In the genomic region with DNA sequence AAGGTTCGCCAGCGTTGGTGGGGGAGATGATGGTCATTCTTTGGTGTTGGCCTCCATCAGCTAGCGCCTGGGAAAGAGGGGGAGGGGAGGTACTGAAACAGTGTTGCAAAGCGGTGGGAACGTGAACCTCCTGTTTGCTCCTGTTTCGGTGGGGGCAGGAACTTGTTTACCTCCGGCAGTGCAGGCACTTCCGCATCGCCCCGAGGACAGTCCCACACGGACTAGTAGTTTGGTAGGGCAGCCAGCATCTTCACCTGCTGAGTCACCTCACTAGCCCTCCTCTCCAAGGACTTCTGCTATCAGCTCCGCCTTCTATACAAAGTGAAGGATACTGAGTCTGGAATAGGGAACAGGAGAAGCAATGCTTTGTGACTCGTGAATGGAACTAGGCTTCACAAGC, we compare ENCODE assay signal across 8 mouse cellular contexts. TPM values are rescaled to one million over a fixed set of nuclear protein-coding genes. Genes with fewer than 3 reads are reported as not detected.
A peak's percentile ranks its signal among the peaks of the same experiment; 100 is the strongest.
DNase-seq lines count a peak whose midpoint lies in the region; ATAC-seq lines count a peak whose summit lies in the region.

No protein-coding gene starts in this region.

- H3K9ac ChIP-seq in heart, embryonic 11.5 days (ENCODE audit: low read depth, low read length), result peak overlapping the region; percentile 23; the same call in 1 of the 2 replicates
- H3K9ac ChIP-seq in forebrain, embryonic 12.5 days, result 0 out of 2 replicates have a peak overlapping the region, but pooled peaks have one; percentile 33
- no peak overlapping the region for H3K9ac ChIP-seq in midbrain, embryonic 15.5 days

- no peaks in the 10 kb centered on the region for H3K36me3 ChIP-seq in heart, embryonic 11.5 days (ENCODE audit: control insufficient read depth, insufficient read depth, low read length)
- no peaks in the 10 kb centered on the region for H3K36me3 ChIP-seq in forebrain, embryonic 12.5 days (replicated peaks)
- H3K36me3 ChIP-seq in limb, embryonic 10.5 days, result no peaks in the 10 kb centered on the region
- no peaks in the 10 kb centered on the region for H3K36me3 ChIP-seq in midbrain, embryonic 15.5 days (replicated peaks)

- intact Hi-C loops in heart, postnatal 14 days (cut with DNase I), result no loop called here

- no peak overlapping the region for H3K27ac ChIP-seq in heart, embryonic 11.5 days (ENCODE audit: low read depth, low read length)
- H3K27ac ChIP-seq in forebrain, embryonic 12.5 days, result no peak overlapping the region
- no peak overlapping the region for H3K27ac ChIP-seq in limb, embryonic 10.5 days
- no peak overlapping the region for H3K27ac ChIP-seq in midbrain, embryonic 15.5 days

- peak overlapping the region; percentile 25 for H3K4me3 ChIP-seq in heart, embryonic 11.5 days (ENCODE audit: low read depth, low read length)
- peak overlapping the region; percentile 14 for H3K4me3 ChIP-seq in forebrain, embryonic 12.5 days (replicated peaks)
- H3K4me3 ChIP-seq in limb, embryonic 10.5 days, result peak overlapping the region; percentile 39
- H3K4me3 ChIP-seq in midbrain, embryonic 15.5 days, result 0 out of 2 replicates have a peak overlapping the region, but pooled peaks have one; percentile 5

- no peaks in the 10 kb centered on the region for H3K9me3 ChIP-seq in heart, embryonic 11.5 days (replicated peaks; ENCODE audit: control insufficient read depth, low read length)
- no peaks in the 10 kb centered on the region for H3K9me3 ChIP-seq in forebrain, embryonic 12.5 days
- no peaks in the 10 kb centered on the region for H3K9me3 ChIP-seq in limb, embryonic 10.5 days (replicated peaks)
- H3K9me3 ChIP-seq in midbrain, embryonic 15.5 days, result no peaks in the 10 kb centered on the region

- 2% methylated on average over 13 of the region's 13 CpGs for WGBS in heart, embryonic 11.5 days (ENCODE audit: insufficient replicate concordance)
- WGBS in forebrain, embryonic 12.5 days, result 4% methylated on average over 13 of the region's 13 CpGs
- WGBS in limb, embryonic 10.5 days, result 4% methylated on average over 13 of the region's 13 CpGs
- WGBS in midbrain, embryonic 15.5 days, result 3% methylated on average over 13 of the region's 13 CpGs

- no peaks in the 10 kb centered on the region for H3K4me1 ChIP-seq in heart, embryonic 11.5 days (ENCODE audit: control insufficient read depth, insufficient read depth, low read length)
- peaks cover 9% of the 10 kb centered on the region for H3K4me1 ChIP-seq in forebrain, embryonic 12.5 days
- peaks cover 8% of the 10 kb centered on the region for H3K4me1 ChIP-seq in limb, embryonic 10.5 days
- H3K4me1 ChIP-seq in midbrain, embryonic 15.5 days, result no peaks in the 10 kb centered on the region

- ATAC-seq in heart, embryonic 11.5 days (replicated peaks; ENCODE audit: insufficient number of reproducible peaks, low FRiP score, low TSS enrichment), result no peak; the same call in 1 of the 2 replicates
- ATAC-seq in forebrain, embryonic 12.5 days (ENCODE audit: low FRiP score), result no peak
- no peak for ATAC-seq in midbrain, embryonic 15.5 days (replicated peaks)

- no peak for DNase-seq in heart, postnatal 14 days
- DNase-seq in limb, embryonic 10.5 days (ENCODE audit: low spot score), result no peak
- DNase-seq in gastrocnemius, postnatal 10 days, result no peak
- no peak for DNase-seq in frontal cortex, postnatal 10 days (ENCODE audit: low spot score in 2 of 2)
- DNase-seq in spleen, postnatal 14 days (ENCODE audit: low spot score in 2 of 2), result no peak

- peaks cover 12% of the 10 kb centered on the region for H3K27me3 ChIP-seq in heart, embryonic 11.5 days (ENCODE audit: control insufficient read depth, insufficient read depth, low read length)
- H3K27me3 ChIP-seq in forebrain, embryonic 12.5 days, result peaks cover 41% of the 10 kb centered on the region
- H3K27me3 ChIP-seq in limb, embryonic 10.5 days (ENCODE audit: low read depth, poor library complexity, severe bottlenecking), result peaks cover 53% of the 10 kb centered on the region
- peaks cover 23% of the 10 kb centered on the region for H3K27me3 ChIP-seq in midbrain, embryonic 15.5 days (replicated peaks)

- peak overlapping the region; percentile 57 for H3K4me2 ChIP-seq in heart, embryonic 11.5 days
- peak overlapping the region; percentile 49 for H3K4me2 ChIP-seq in forebrain, embryonic 12.5 days
- H3K4me2 ChIP-seq in midbrain, embryonic 15.5 days, result peak overlapping the region; percentile 32

RNA-seq across cellular contexts. Expression of a gene that starts 15.1 kb away (rescaled TPM):
- 4.1 and 4.2 TPM in 2 replicates for polyA plus RNA-seq in heart, embryonic 11.5 days (2014; fragmentation: Nextera tagmentation; extraction: Ambion mirVana)
- 1 to 10 TPM; 2.2 to 2.3 TPM for total RNA-seq in heart, postnatal 14 days (2021)
- 0.19 and 0.28 TPM in 2 replicates for polyA plus RNA-seq in forebrain, embryonic 12.5 days (2016; fragmentation: Nextera tagmentation; extraction: Ambion mirVana)
- not detected in 2 replicates for polyA plus RNA-seq in limb, embryonic 10.5 days (2016; fragmentation: Nextera tagmentation; extraction: Ambion mirVana)
- 0.23 TPM in 1 of 2 replicates, not detected in the other for polyA plus RNA-seq in midbrain, embryonic 15.5 days (2015; fragmentation: Nextera tagmentation; extraction: Ambion mirVana)
- not detected for total RNA-seq in gastrocnemius, postnatal 10 days (2021)

RNA-seq across cellular contexts. Expression of a gene that starts 26.6 kb away (rescaled TPM):
- polyA plus RNA-seq in heart, embryonic 11.5 days (2014; fragmentation: Nextera tagmentation; extraction: Ambion mirVana), result 221 and 225 TPM in 2 replicates
- 100 to 1,000 TPM; 877 to 926 TPM for total RNA-seq in heart, postnatal 14 days (2021)
- polyA plus RNA-seq in forebrain, embryonic 12.5 days (2016; fragmentation: Nextera tagmentation; extraction: Ambion mirVana), result 0.13 and 0.20 TPM in 2 replicates
- 0.11 and 0.48 TPM in 2 replicates for polyA plus RNA-seq in limb, embryonic 10.5 days (2016; fragmentation: Nextera tagmentation; extraction: Ambion mirVana)
- 0.57 and 0.78 TPM in 2 replicates for polyA plus RNA-seq in midbrain, embryonic 15.5 days (2015; fragmentation: Nextera tagmentation; extraction: Ambion mirVana)
- total RNA-seq in gastrocnemius, postnatal 10 days (2021), result 1,000 to 10,000 TPM; 1,336 to 1,359 TPM

RNA-seq across cellular contexts. Expression of a gene that starts 58.6 kb away (rescaled TPM):
- 22.2 and 23.7 TPM in 2 replicates for polyA plus RNA-seq in heart, embryonic 11.5 days (2014; fragmentation: Nextera tagmentation; extraction: Ambion mirVana)
- 10 to 100 TPM; 37.1 to 40.0 TPM for total RNA-seq in heart, postnatal 14 days (2021)
- polyA plus RNA-seq in forebrain, embryonic 12.5 days (2016; fragmentation: Nextera tagmentation; extraction: Ambion mirVana), result 37.6 and 38.3 TPM in 2 replicates
- 23.2 and 28.2 TPM in 2 replicates for polyA plus RNA-seq in limb, embryonic 10.5 days (2016; fragmentation: Nextera tagmentation; extraction: Ambion mirVana)
- polyA plus RNA-seq in midbrain, embryonic 15.5 days (2015; fragmentation: Nextera tagmentation; extraction: Ambion mirVana), result 13.0 and 13.6 TPM in 2 replicates
- total RNA-seq in gastrocnemius, postnatal 10 days (2021), result 10 to 100 TPM; 45.7 to 48.3 TPM

Comparison
In these comparisons a context has a peak if more than half of its experiments do, and no peak if none do; other contexts are left out.
1. RNA of a gene that starts 26.6 kb away (polyA plus RNA-seq): 221 to 225 TPM in heart, embryonic 11.5 days; 0.57 to 0.78 TPM in midbrain, embryonic 15.5 days, 0.11 to 0.48 TPM in limb, embryonic 10.5 days and 0.13 to 0.20 TPM in forebrain, embryonic 12.5 days; every median in the first group is over 100 times any median in the second.
2. Peak in every context shown above with its lines, with median percentiles within 50 percentile points of each other: H3K4me2 ChIP-seq and H3K4me3 ChIP-seq.